Mouse (Mus musculus) C2C12 (cell line): ENCODE results near the gene Scn10a.

Source experiments
- CEBPB ChIP-seq: IDR thresholded peaks from one replicate; pipeline ENCODE4 v1.6.1; 2011; ENCODE audit warnings: low read depth, mild to moderate bottlenecking, control low read depth, moderate library complexity
- CTCF ChIP-seq: IDR thresholded peaks from one replicate; pipeline ENCODE4 v1.5.1; 2011; ENCODE audit not compliant: control insufficient read depth, insufficient read depth, insufficient read length
- FOSL1 ChIP-seq: IDR thresholded peaks from one replicate; pipeline ENCODE4 v1.8.0; 2011; ENCODE audit warnings: mild to moderate bottlenecking, low read length; ENCODE audit not compliant: poor library complexity, insufficient read depth, severe bottlenecking
- MAX ChIP-seq: IDR thresholded peaks from one replicate; pipeline ENCODE4 v1.6.1; 2011; ENCODE audit warnings: mild to moderate bottlenecking, control low read depth
- MYOD1 ChIP-seq: IDR thresholded peaks from one replicate; pipeline ENCODE4 v1.6.1; 2011; ENCODE audit warnings: low read depth; ENCODE audit not compliant: control insufficient read depth, insufficient read length

- TF ChIP-seq CTCF (no peak), CEBPB (no peak), MAX (no peak), MYOD1 (no peak), FOSL1 (no peak)
These were observed 38.2 kb downstream of the Scn10a start for GRCm38 (mm10) chr9:119680896-119681295.
